ENCODE assay signal across 20 mouse cellular contexts in the genomic region with DNA sequence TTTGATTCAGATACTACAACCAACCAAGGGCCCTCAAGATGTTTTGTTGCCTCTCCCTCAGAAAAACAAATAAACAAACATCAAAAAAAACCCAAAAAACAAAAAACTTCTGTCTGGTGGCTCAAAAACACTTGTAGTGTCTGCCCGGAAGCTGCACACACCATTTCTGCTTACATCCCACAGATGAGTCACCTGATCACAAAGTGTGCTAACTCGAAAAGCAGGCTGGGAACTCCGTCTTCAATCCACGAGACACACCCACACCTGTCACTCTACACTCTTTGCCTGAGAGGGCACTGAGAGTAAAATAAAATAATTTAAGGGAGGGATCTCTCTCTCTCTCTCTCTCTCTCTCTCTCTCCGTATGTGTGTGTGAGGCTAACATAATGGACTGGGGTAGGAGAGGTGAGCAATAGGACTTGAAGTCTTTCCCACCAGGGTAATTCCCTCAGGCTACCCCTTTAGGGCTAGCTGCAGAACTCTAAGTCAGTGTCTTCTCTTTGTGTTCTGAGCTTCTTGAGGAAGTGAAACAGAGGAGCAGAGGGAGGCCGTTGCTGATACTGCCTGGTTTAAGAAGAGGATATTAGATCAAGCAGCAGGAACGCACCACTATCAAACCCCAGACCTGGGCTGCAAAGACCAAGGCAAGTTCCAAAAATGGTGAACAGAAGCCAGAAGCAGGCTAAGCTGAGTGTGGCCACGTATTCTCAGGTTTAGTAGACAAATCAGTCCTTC. TPM values are rescaled to one million over a fixed set of nuclear protein-coding genes. Genes with fewer than 3 reads are reported as not detected.
DNase-seq lines count a peak whose midpoint lies in the region; ATAC-seq and TF ChIP-seq lines count a peak whose summit lies in the region.
"Had no signal": no experiment of that assay in that cellular context is flagged by ENCODE, and none has a peak within 500 bp of the region (broad histone marks: within the 10 kb centered on the region; RNA-seq: fewer than 3 reads in every experiment).

No protein-coding gene starts in this region.

- no peaks in the 10 kb centered on the region for H3K9me3 ChIP-seq in liver, postnatal 0 days (ENCODE audit: low read length)
- no peaks in the 10 kb centered on the region for H3K9me3 ChIP-seq in liver, embryonic 11.5 days (ENCODE audit: control insufficient read depth, low read length)
- H3K9me3 ChIP-seq: hindbrain, embryonic 12.5 days; limb, embryonic 13.5 days; midbrain, embryonic 13.5 days had no signal

- no peak for ATAC-seq in liver, postnatal 0 days
- no peak for ATAC-seq in liver, embryonic 11.5 days (replicated peaks; ENCODE audit: low FRiP score)
- ATAC-seq in activated CD4-positive, CD25-positive, alpha-beta regulatory T cell, adult 4 months, result peak; percentile 72
- peak; percentile 63 for ATAC-seq in megakaryocyte progenitor cell, adult 5-6 weeks (replicated peaks; ENCODE audit: poor library complexity)
- ATAC-seq: midbrain, embryonic 13.5 days had no signal

- no peaks in the 10 kb centered on the region for H3K27me3 ChIP-seq in liver, postnatal 0 days (ENCODE audit: insufficient read depth, low read length)
- H3K27me3 ChIP-seq in liver, embryonic 11.5 days (replicated peaks; ENCODE audit: control insufficient read depth, insufficient read depth, low read length), result no peaks in the 10 kb centered on the region
- H3K27me3 ChIP-seq: hindbrain, embryonic 12.5 days; midbrain, embryonic 13.5 days had no signal

- no peak overlapping the region for H3K9ac ChIP-seq in liver, postnatal 0 days (replicated peaks)
- H3K9ac ChIP-seq in liver, embryonic 11.5 days (ENCODE audit: low read depth, low read length), result no peak overlapping the region
- H3K9ac ChIP-seq: hindbrain, embryonic 12.5 days; limb, embryonic 13.5 days; lung, embryonic 14.5 days; midbrain, embryonic 13.5 days had no signal

- no peak overlapping the region for H3K4me2 ChIP-seq in liver, postnatal 0 days (ENCODE audit: low read depth, low read length)
- H3K4me2 ChIP-seq in liver, embryonic 11.5 days, result no peak overlapping the region
- H3K4me2 ChIP-seq: hindbrain, embryonic 12.5 days; limb, embryonic 13.5 days; lung, embryonic 14.5 days; midbrain, embryonic 13.5 days had no signal

- 44% methylated on average over 8 of the region's 8 CpGs for WGBS in liver, postnatal 0 days (ENCODE audit: insufficient replicate concordance)
- WGBS in liver, embryonic 11.5 days, result 55% methylated on average over 8 of the region's 8 CpGs

- H3K4me3 ChIP-seq in liver, postnatal 0 days (ENCODE audit: low read depth, low read length), result no peak overlapping the region
- no peak overlapping the region for H3K4me3 ChIP-seq in liver, embryonic 11.5 days (ENCODE audit: low read depth, low read length)
- H3K4me3 ChIP-seq: erythroblast, embryonic 14.5 days; hindbrain, embryonic 12.5 days; limb, embryonic 13.5 days; midbrain, embryonic 13.5 days had no signal

- DNase-seq in liver, postnatal 0 days, result peak; percentile 10
- DNase-seq in liver, embryonic 11.5 days (ENCODE audit: low spot score), result no peak
- DNase-seq in A20 (ENCODE audit: low read depth, low spot score), result peak; percentile 90
- no peak for DNase-seq in gastrocnemius, postnatal 25 days
- DNase-seq in left cerebral cortex, adult 9 months (ENCODE audit: low spot score in 2 of 2), result no peak
- DNase-seq in liver, result no peak
- DNase-seq: cerebellum, adult 8-10 months; embryo, embryonic 11 days; gastrocnemius, postnatal 36 days; kidney, adult 18-20 months; kidney, postnatal 25 days; layer of hippocampus, postnatal 36 days; lung, embryonic 14.5 days; thymus, postnatal 36 days had no signal

- H3K27ac ChIP-seq in liver, postnatal 0 days (ENCODE audit: low read depth), result 0 out of 2 replicates have a peak overlapping the region, but pooled peaks have one; percentile 4
- no peak overlapping the region for H3K27ac ChIP-seq in liver, embryonic 11.5 days (ENCODE audit: low read depth, low read length)
- H3K27ac ChIP-seq: hindbrain, embryonic 12.5 days; limb, embryonic 13.5 days; midbrain, embryonic 13.5 days had no signal

- no peak for TF ChIP-seq CTCF in liver, postnatal 0 days (IDR thresholded peaks at IDR 0.05; ENCODE audit: low read depth)

- no peak for TF ChIP-seq EP300 in liver, postnatal 0 days (IDR thresholded peaks at IDR 0.05; ENCODE audit: low read depth)

- H3K4me1 ChIP-seq in liver, postnatal 0 days (ENCODE audit: insufficient read depth), result peaks cover 5% of the 10 kb centered on the region
- peaks cover 9% of the 10 kb centered on the region for H3K4me1 ChIP-seq in liver, embryonic 11.5 days (replicated peaks; ENCODE audit: control insufficient read depth, insufficient read depth, low read length)
- H3K4me1 ChIP-seq: hindbrain, embryonic 12.5 days; limb, embryonic 13.5 days; midbrain, embryonic 13.5 days had no signal

- no peaks in the 10 kb centered on the region for H3K36me3 ChIP-seq in liver, postnatal 0 days (replicated peaks; ENCODE audit: insufficient read depth, low read length)
- no peaks in the 10 kb centered on the region for H3K36me3 ChIP-seq in liver, embryonic 11.5 days (ENCODE audit: control insufficient read depth, insufficient read depth, low read length)
- H3K36me3 ChIP-seq: hindbrain, embryonic 12.5 days; limb, embryonic 13.5 days; midbrain, embryonic 13.5 days had no signal

RNA-seq across cellular contexts. Expression of a gene that starts 8.2 kb away (rescaled TPM):
- 208 and 217 TPM in 2 replicates for polyA plus RNA-seq in liver, postnatal 0 days (2015; fragmentation: Nextera tagmentation; extraction: Ambion mirVana)
- polyA plus RNA-seq in liver, embryonic 11.5 days (2014; fragmentation: Nextera tagmentation; extraction: Ambion mirVana), result 192 and 201 TPM in 2 replicates
- polyA plus RNA-seq in activated CD4-positive, CD25-positive, alpha-beta regulatory T cell, adult 4 months (2017; shearing (Covaris generic)), result 100 to 1,000 TPM in 1 of 2 experiments, 10 to 100 TPM in 1; 90.7 to 129 TPM
- total RNA-seq in megakaryocyte progenitor cell, adult 5-6 weeks (2015), result 110 and 111 TPM in 2 replicates
- total RNA-seq in megakaryocyte progenitor cell, adult 5-6 weeks (2017), result 105 and 106 TPM in 2 replicates
- 10 to 100 TPM; 79.3 to 81.6 TPM for total RNA-seq in gastrocnemius, postnatal 25 days (2021)

RNA-seq across cellular contexts. Expression of a gene that starts 47.1 kb away (rescaled TPM):
- 56.1 and 59.7 TPM in 2 replicates for polyA plus RNA-seq in liver, postnatal 0 days (2015; fragmentation: Nextera tagmentation; extraction: Ambion mirVana)
- 76.4 and 85.4 TPM in 2 replicates for polyA plus RNA-seq in liver, embryonic 11.5 days (2014; fragmentation: Nextera tagmentation; extraction: Ambion mirVana)
- 10 to 100 TPM; 27.2 to 28.3 TPM for polyA plus RNA-seq in activated CD4-positive, CD25-positive, alpha-beta regulatory T cell, adult 4 months (2017; shearing (Covaris generic))
- 6.9 and 10.0 TPM in 2 replicates for total RNA-seq in megakaryocyte progenitor cell, adult 5-6 weeks (2015)
- 12.5 TPM in 2 replicates for total RNA-seq in megakaryocyte progenitor cell, adult 5-6 weeks (2017)
- total RNA-seq in gastrocnemius, postnatal 25 days (2021), result 100 to 1,000 TPM; 345 to 440 TPM

Comparison
In these comparisons a context has a peak if more than half of its experiments do, and no peak if none do; other contexts are left out.
1. DNase-seq: peak in liver, postnatal 0 days (single experiment) and A20 (single experiment); none in liver, embryonic 11.5 days (single experiment), gastrocnemius, postnatal 25 days (single experiment), left cerebral cortex, adult 9 months (0 of 2) and liver (single experiment).
2. ATAC-seq: peak in activated CD4-positive, CD25-positive, alpha-beta regulatory T cell, adult 4 months (single experiment) and megakaryocyte progenitor cell, adult 5-6 weeks (single experiment); none in liver, postnatal 0 days (single experiment) and liver, embryonic 11.5 days (single experiment).